8 mouse cellular contexts compared by ENCODE assay signal in the genomic region with DNA sequence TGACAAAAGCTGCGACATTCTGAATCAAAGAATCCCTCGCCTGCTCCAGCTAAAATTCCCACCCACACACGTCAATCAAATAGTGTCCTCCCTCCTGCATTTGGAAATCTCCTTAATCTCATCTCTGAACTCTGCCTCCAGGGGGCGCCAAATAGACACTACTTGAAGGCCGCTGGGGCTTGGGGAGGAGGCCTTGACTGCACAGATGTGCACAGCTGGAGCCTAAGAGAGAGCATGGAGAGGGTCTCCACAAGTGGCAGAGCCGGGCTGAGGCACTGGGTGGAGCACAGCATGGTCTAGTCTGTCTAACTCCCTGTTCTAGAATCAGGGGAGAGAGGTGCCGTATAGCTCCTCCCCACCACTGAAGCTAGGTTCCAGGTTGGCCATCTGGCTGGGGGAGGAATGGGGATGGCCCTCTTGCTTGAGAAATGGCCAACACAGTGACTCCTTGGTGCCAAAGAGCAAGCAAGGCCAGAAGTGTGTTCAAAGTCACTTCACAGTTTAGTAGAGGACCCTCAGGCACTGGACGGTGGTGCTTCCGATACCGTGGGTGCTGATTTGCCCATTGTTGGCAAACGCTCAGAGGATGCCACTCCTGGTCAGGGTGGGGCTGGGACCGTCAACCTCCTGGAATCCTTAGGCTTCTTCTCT. TPM values are rescaled to one million over a fixed set of nuclear protein-coding genes. Genes with fewer than 3 reads are reported as not detected.
DNase-seq lines count a peak whose midpoint lies in the region; ATAC-seq and TF ChIP-seq lines count a peak whose summit lies in the region.

No protein-coding gene starts in this region.

- no peaks in the 10 kb centered on the region for H3K36me3 ChIP-seq in C2C12 (ENCODE audit: control insufficient read depth, insufficient read depth)
- H3K36me3 ChIP-seq in embryonic facial prominence, embryonic 10.5 days (replicated peaks) = no peaks in the 10 kb centered on the region
- no peaks in the 10 kb centered on the region for H3K36me3 ChIP-seq in heart, postnatal 0 days (replicated peaks; ENCODE audit: control insufficient read depth, insufficient read depth, low read length)
- H3K36me3 ChIP-seq in lung, embryonic 14.5 days (ENCODE audit: insufficient read depth) = no peaks in the 10 kb centered on the region

- H3K27me3 ChIP-seq in C2C12 (ENCODE audit: control insufficient read depth, insufficient read depth, insufficient read length) = peaks cover 39% of the 10 kb centered on the region
- no peaks in the 10 kb centered on the region for H3K27me3 ChIP-seq in embryonic facial prominence, embryonic 10.5 days (replicated peaks; ENCODE audit: low read depth, poor library complexity, severe bottlenecking)
- peaks cover 29% of the 10 kb centered on the region for H3K27me3 ChIP-seq in heart, postnatal 0 days (ENCODE audit: control insufficient read depth, insufficient read depth, low read length)
- H3K27me3 ChIP-seq in lung, embryonic 14.5 days (ENCODE audit: insufficient read depth, low read length) = 0 out of 2 replicates have a peak, but pooled peaks cover 3% of the 10 kb centered on the region

- H3K79me3 ChIP-seq in C2C12 (ENCODE audit: low read depth) = no peaks in the 10 kb centered on the region

- no peak overlapping the region for H3ac ChIP-seq in C2C12 (ENCODE audit: control insufficient read depth, insufficient read length, low read depth)

- peak; percentile 73 for DNase-seq in adrenal gland, adult 8-10 months
- peak; percentile 86 for DNase-seq in embryonic facial prominence, embryonic 10.5 days (ENCODE audit: low spot score)
- peak; percentile 67 for DNase-seq in heart, postnatal 0 days (ENCODE audit: low spot score)
- peak; percentile 65 for DNase-seq in large intestine, adult 2 months (ENCODE audit: low read depth, low spot score)
- peak; percentile 94 for DNase-seq in lung, embryonic 14.5 days
- peak; percentile 70 for DNase-seq in right cerebral cortex, adult 18-20 months
- DNase-seq in thymus, postnatal 4 days = peak; percentile 94

- no peaks in the 10 kb centered on the region for H3K79me2 ChIP-seq in C2C12 (ENCODE audit: control insufficient read depth, insufficient read depth)

- H3K9ac ChIP-seq in heart, postnatal 0 days (replicated peaks; ENCODE audit: low read depth, low read length) = no peak overlapping the region
- H3K9ac ChIP-seq in lung, embryonic 14.5 days = no peak overlapping the region

- no peak overlapping the region for H3K4me3 ChIP-seq in C2C12 (ENCODE audit: insufficient read depth, poor library complexity, severe bottlenecking)
- H3K4me3 ChIP-seq in embryonic facial prominence, embryonic 10.5 days = no peak overlapping the region
- H3K4me3 ChIP-seq in heart, postnatal 0 days (ENCODE audit: low read depth, low read length) = no peak overlapping the region
- no peak overlapping the region for H3K4me3 ChIP-seq in lung, embryonic 14.5 days (ENCODE audit: low read depth, low read length)

- peak; percentile 20 for TF ChIP-seq CTCF in C2C12 (IDR thresholded peaks at IDR 0.05; ENCODE audit: control insufficient read depth, insufficient read depth, insufficient read length)
- peak; percentile 83 for TF ChIP-seq CTCF in heart, postnatal 0 days (IDR thresholded peaks at IDR 0.05; ENCODE audit: low read depth)
- TF ChIP-seq CTCF in lung, embryonic 14.5 days (IDR thresholded peaks at IDR 0.05; ENCODE audit: low read depth) = peak; percentile 87

- H3K4me2 ChIP-seq in heart, postnatal 0 days (ENCODE audit: low read depth, low read length) = no peak overlapping the region
- H3K4me2 ChIP-seq in lung, embryonic 14.5 days = no peak overlapping the region

- no peaks in the 10 kb centered on the region for H3K9me3 ChIP-seq in embryonic facial prominence, embryonic 10.5 days
- H3K9me3 ChIP-seq in heart, postnatal 0 days (replicated peaks; ENCODE audit: control insufficient read depth, low read length) = no peaks in the 10 kb centered on the region
- H3K9me3 ChIP-seq in lung, embryonic 14.5 days (ENCODE audit: low read depth, low read length) = no peaks in the 10 kb centered on the region

- 49% methylated on average over 12 of the region's 12 CpGs for WGBS in embryonic facial prominence, embryonic 10.5 days
- 45% methylated on average over 12 of the region's 12 CpGs for WGBS in heart, postnatal 0 days
- WGBS in large intestine, adult 2 months = 45% methylated on average over 12 of the region's 12 CpGs
- 43% methylated on average over 12 of the region's 12 CpGs for WGBS in lung, embryonic 14.5 days

- H3K27ac ChIP-seq in embryonic facial prominence, embryonic 10.5 days (replicated peaks) = no peak overlapping the region
- H3K27ac ChIP-seq in heart, postnatal 0 days (ENCODE audit: low read depth) = no peak overlapping the region
- H3K27ac ChIP-seq in lung, embryonic 14.5 days (ENCODE audit: low read depth) = no peak overlapping the region

- H3K4me1 ChIP-seq in embryonic facial prominence, embryonic 10.5 days = peaks cover 6% of the 10 kb centered on the region
- H3K4me1 ChIP-seq in heart, postnatal 0 days (ENCODE audit: control insufficient read depth, insufficient read depth) = peaks cover 7% of the 10 kb centered on the region
- H3K4me1 ChIP-seq in lung, embryonic 14.5 days (ENCODE audit: insufficient read depth) = no peaks in the 10 kb centered on the region

- peak; percentile 61; the same call in 1 of the 2 replicates for ATAC-seq in heart, postnatal 0 days (ENCODE audit: insufficient read depth, low read depth)
- peak; percentile 95 for ATAC-seq in lung, embryonic 14.5 days (ENCODE audit: insufficient read depth)

- no peak for TF ChIP-seq EP300 in heart, postnatal 0 days (IDR thresholded peaks at IDR 0.05; ENCODE audit: low read depth)

TF ChIP-seq in C2C12, 6 proteins besides CTCF, POLR2A, EP300 and RAD21:
- TF ChIP-seq FOSL1 (IDR thresholded peaks at IDR 0.05; ENCODE audit: insufficient read depth, low read length, poor library complexity, severe bottlenecking) (no peak), CEBPB (IDR thresholded peaks at IDR 0.05; ENCODE audit: low read depth) (no peak), MYOG (IDR thresholded peaks at IDR 0.05; ENCODE audit: control insufficient read depth, extremely low read depth, insufficient read length) (no peak), MYOD1 (IDR thresholded peaks at IDR 0.05; ENCODE audit: control insufficient read depth, insufficient read length, low read depth) (no peak), USF1 (IDR thresholded peaks at IDR 0.05; ENCODE audit: low read depth) (no peak), MAX (IDR thresholded peaks at IDR 0.05) (no peak)

RNA-seq across cellular contexts. Expression of a gene that starts 32.6 kb away (rescaled TPM):
- polyA plus RNA-seq in C2C12 (2012; fragmentation: generic; extraction: Trizol) = not detected
- 10 to 100 TPM; 29.8 to 42.0 (median 36.0) TPM for total RNA-seq in adrenal gland, adult 8-10 months (2022)
- polyA plus RNA-seq in embryonic facial prominence, embryonic 10.5 days (2016; fragmentation: Nextera tagmentation; extraction: Ambion mirVana) = 0.55 and 0.60 TPM in 2 replicates
- 5.2 and 6.4 TPM in 2 replicates for total RNA-seq in heart, postnatal 0 days (2014; rRNA removed; ENCODE audit: low replicate concordance)
- polyA plus RNA-seq in heart, postnatal 0 days (2015; fragmentation: Nextera tagmentation; extraction: Ambion mirVana) = 0.98 and 1.2 TPM in 2 replicates
- 1.8 and 2.2 TPM in 2 replicates for polyA plus RNA-seq in large intestine, adult 2 months (2012; rRNA removed)
- 1.2 TPM in 2 replicates for polyA plus RNA-seq in lung, embryonic 14.5 days (2014; fragmentation: Nextera tagmentation; extraction: Ambion mirVana)

RNA-seq across cellular contexts. Expression of a gene that starts 51.6 kb away (rescaled TPM):
- polyA plus RNA-seq in C2C12 (2012; fragmentation: generic; extraction: Trizol) = not detected
- total RNA-seq in adrenal gland, adult 8-10 months (2022) = 10 to 100 TPM; 25.3 to 35.2 (median 31.5) TPM
- polyA plus RNA-seq in embryonic facial prominence, embryonic 10.5 days (2016; fragmentation: Nextera tagmentation; extraction: Ambion mirVana) = 1.2 and 1.7 TPM in 2 replicates
- total RNA-seq in heart, postnatal 0 days (2014; rRNA removed; ENCODE audit: low replicate concordance) = 5.4 and 7.8 TPM in 2 replicates
- 2.1 and 2.4 TPM in 2 replicates for polyA plus RNA-seq in heart, postnatal 0 days (2015; fragmentation: Nextera tagmentation; extraction: Ambion mirVana)
- 25.2 and 43.8 TPM in 2 replicates for polyA plus RNA-seq in large intestine, adult 2 months (2012; rRNA removed)
- polyA plus RNA-seq in lung, embryonic 14.5 days (2014; fragmentation: Nextera tagmentation; extraction: Ambion mirVana) = 2.9 and 4.0 TPM in 2 replicates

Comparison
In these comparisons a context has a peak if more than half of its experiments do, and no peak if none do; other contexts are left out.
1. CTCF ChIP-seq: peak in every context shown above with its lines; median percentile 87 in lung, embryonic 14.5 days; 83 in heart, postnatal 0 days; 20 in C2C12.